Mouse (Mus musculus) heart, adult 18-20 months (tissue): ENCODE results near the gene Eef1akmt2. TPM values are rescaled to one million over a fixed set of nuclear protein-coding genes. Genes with fewer than 3 reads are reported as not detected.
A peak's percentile ranks its signal among the peaks of the same experiment; 100 is the strongest.

ENCODE experiments used
- DNase-seq, 2 experiments: peaks; one replicate each; pipeline ENCODE4 v3.0.0; 2021 to 2022; ENCODE audit warnings: mixed read lengths in 1 of 2
- long read RNA-seq, 2 experiments: library from polyadenylated mRNA; stranded (forward); transcript quantifications; one replicate each; pipeline ENCODE4 v2.0.0; 2021
- total RNA-seq, 2 experiments: library from RNA; stranded (reverse); gene quantifications; 2 replicates each; pipeline ENCODE4 v1.2.3; 2021

Gene Eef1akmt2
- total RNA-seq, result 10 to 100 TPM in 1 of 2 experiments, 1 to 10 TPM in 1; 7.3 to 10.4 TPM
- long read RNA-seq, experiment 1, partial matches to known transcripts, result 0 of 7 reads
- long read RNA-seq, experiment 1, other reads (novel, unspliced or antisense), result 2 of 7 reads
- long read RNA-seq, experiment 2, partial matches to known transcripts, result 0 of 6 reads
- long read RNA-seq, experiment 2, other reads (novel, unspliced or antisense), result 2 of 6 reads

- DNase-seq, result peak; percentile 87 to 89
These were observed at the start of gene Eef1akmt2 for GRCm38 (mm10) chr7:132852173-132852844. Gene Eef1akmt2 (minus strand): TSS chr7:132852673.

- DNase-seq, result peak; percentile 38 to 42
These were observed 48.5 kb upstream of the Eef1akmt2 start for GRCm38 (mm10) chr7:132900826-132901531.

GRCm38 (mm10) chr7:132898234-132898633 lies 45.8 kb upstream of the Eef1akmt2 start:
- no peak for DNase-seq

GRCm38 (mm10) chr7:132897258-132897657 lies 44.8 kb upstream of the Eef1akmt2 start:
- no peak for DNase-seq

- peak; percentile 37 to 50 for DNase-seq
These were observed 43.8 kb upstream of the Eef1akmt2 start for GRCm38 (mm10) chr7:132896206-132896815.

DNA sequence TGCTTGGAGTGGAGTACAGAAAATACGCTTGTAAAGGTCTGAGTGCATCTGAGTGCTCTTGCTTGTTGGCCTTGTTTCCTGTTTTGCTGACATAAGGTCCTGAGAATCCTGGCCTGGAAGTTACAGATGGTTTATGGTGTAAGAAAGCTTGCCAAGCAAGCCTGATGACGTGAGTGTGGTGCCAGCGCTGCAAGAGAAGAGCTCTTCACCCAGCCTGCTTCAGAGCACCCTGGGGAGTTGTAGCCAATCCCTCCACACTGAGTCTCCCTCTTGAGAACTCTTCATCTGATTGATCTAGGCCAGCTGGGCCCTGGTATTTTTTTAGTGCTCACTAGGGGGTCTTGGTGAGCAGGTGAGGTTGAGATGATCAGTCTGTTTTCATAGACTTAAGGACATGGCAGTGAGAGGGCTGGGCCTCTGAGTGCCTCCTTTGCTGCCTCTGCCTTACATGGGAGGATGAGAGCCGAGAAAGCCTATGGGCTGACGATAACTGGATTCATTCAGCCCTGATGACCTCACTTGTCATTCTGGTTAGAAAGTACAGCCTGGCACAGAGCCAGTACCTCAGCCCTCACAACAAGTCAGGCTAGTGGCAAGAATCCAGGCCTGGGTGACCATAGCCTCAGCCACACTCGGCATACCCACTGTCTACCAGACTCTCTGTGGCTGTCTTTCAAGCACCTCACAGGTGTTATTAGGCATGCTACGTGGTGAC lies 42.5 kb upstream of the Eef1akmt2 start:
- peak; percentile 40 to 46 for DNase-seq

- DNase-seq, result no peak
These were observed 40.9 kb upstream of the Eef1akmt2 start for GRCm38 (mm10) chr7:132893336-132893735.

- no peak for DNase-seq
These were observed 40.3 kb upstream of the Eef1akmt2 start for GRCm38 (mm10) chr7:132892806-132893205.

DNA sequence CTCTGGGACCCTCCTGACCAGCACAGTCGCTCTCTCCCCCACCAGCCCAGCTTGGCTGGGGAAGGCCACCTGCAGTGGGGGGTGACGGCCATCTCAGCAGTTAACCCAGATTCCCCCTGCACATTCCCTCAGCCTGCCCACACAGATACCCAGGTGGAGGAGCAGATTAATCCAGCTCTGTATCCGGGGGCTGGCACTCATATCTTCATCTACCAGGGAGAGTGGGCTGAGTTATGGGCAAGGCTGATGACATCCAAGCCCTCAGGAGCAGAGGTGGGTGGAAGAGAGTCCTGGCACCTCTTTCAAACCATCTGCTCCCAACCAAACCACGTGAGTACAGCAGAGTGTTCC lies 39.8 kb upstream of the Eef1akmt2 start:
- DNase-seq, result no peak

GRCm38 (mm10) chr7:132891561-132892310 lies 39.3 kb upstream of the Eef1akmt2 start:
- DNase-seq, result peak; percentile 44 to 47

GRCm38 (mm10) chr7:132890201-132890600 lies 37.7 kb upstream of the Eef1akmt2 start:
- DNase-seq, result no peak

DNA sequence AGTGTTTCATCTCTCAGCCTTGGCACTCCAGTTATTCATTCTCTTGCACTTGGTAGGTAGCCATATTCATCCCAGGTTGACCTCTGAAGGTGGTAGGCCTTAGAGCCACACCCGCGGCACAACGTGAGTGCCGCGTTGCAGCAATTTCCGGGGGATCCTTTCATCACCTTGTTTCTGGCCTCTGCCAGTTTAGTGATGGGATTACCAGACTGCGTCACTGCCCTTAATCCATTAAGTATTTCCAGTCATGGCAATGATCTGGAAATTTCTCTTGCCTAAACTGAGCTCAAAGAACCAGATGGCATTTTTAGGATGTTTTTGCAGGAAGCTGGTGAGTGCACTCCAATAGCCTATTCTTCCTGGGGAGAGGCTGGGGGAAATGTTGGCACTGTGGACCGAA lies 37.2 kb upstream of the Eef1akmt2 start:
- DNase-seq, result no peak

DNA sequence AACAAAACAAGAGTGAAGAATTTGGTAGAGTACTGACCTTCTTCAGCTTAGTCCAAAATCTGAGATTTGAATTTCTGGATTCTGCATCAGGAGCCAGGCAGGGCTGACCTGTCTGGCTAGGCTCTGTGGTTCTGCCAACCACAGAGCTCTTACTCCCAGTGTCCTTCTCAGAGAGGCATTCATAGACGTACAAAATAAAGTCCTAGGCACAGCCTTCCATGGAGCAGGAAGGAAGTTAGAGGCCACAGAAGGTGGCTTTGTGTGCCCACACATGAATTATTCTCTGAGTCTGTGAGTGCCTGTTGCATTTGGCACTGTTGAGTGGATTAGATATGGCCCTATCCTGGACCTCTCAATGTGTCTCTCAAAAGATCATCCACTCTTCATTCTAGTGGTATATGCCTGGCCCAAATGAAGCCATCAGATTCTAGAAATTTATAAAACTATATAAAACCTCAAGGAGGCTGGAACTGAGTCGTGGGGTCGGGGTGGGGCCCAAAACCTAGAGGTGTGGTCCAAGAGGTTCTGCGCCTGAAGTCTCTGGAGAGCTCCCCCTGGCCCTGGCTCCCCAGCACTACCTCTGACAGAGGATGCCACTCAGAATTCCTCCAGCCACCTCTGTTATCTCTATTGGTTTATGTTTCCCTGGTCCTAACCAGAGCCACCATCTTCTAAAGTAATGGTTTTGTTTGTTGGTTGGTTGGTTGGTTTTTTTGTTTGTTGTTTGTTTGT lies 36.2 kb upstream of the Eef1akmt2 start:
- no peak for DNase-seq

- no peak for DNase-seq
These were observed 35.6 kb upstream of the Eef1akmt2 start for GRCm38 (mm10) chr7:132888052-132888451.

- no peak for DNase-seq
These were observed 34.7 kb upstream of the Eef1akmt2 start for GRCm38 (mm10) chr7:132887019-132887804.

DNA sequence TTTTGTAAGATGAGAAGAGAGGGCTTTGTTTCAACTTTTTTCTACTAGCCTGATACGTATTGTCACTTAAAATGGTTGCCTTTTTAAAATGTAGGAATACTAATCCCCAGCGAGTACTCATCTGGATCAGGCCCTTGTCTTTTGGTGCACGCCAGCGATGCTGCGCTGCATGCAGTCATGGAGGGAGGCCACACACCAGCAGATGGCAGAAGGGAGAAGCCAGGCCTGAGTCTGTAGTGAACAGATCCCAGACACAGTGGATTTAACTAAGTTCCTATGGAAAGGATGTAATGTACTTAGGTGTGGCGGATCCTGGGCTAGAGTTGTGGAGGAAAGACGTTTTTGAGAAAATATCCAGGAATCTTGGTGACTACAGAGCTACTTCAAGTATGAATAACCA lies 31.6 kb upstream of the Eef1akmt2 start:
- no peak for DNase-seq

DNA sequence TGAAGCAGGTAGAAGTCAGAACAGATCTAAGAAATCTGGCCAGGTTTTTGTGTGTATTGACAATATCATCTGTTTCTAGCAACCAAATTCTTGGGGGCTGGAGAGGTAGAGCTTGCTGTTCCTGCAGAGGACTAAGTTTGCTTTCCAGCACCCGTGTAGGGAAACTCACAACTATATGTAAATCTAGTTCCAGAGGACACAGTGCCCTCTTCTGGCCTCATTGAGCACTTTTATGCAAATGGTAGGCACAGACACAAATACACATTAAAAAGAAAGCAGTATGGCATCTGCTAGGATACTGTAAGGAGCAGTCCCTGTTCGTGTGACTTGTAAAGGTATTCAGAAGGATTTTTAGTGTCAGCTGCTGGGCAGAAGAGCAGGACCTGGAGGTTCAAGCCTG lies 29.9 kb upstream of the Eef1akmt2 start:
- DNase-seq, result no peak

DNA sequence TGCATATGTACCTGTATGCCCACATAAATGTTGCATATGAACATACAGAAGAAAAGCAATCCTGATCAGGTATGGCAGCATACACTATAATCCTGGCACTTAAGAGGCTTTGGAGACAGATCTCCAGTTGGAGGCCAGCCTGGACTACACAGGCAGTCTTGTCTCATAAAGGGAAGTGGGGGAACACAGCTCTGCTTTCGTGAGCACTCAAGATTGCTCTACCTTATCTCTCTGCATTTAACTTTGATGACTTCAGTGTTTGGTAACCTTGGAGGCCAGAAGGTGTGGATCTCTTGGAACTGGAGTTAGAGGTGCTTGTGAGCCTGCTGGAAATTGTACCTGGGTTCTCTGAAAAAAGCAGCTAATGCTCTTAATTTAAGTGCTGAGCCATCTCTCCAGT lies 27.8 kb upstream of the Eef1akmt2 start:
- no peak for DNase-seq

- no peak for DNase-seq
These were observed 23.1 kb upstream of the Eef1akmt2 start for GRCm38 (mm10) chr7:132875391-132876086.
